Mouse (Mus musculus) liver, embryonic 13.5 days (tissue): ENCODE data around the gene Cldn4. TPM values are rescaled to one million over a fixed set of nuclear protein-coding genes. Genes with fewer than 3 reads are reported as not detected.

ENCODE experiments used
- ATAC-seq: fragments of 200-750 bp; cut with Nextera tagmentation; 2 replicates; pipeline ENCODE4 v1.8.0; 2017; ENCODE audit warnings: low read depth, mild to moderate bottlenecking, moderate number of reproducible peaks, moderate library complexity
- DNase-seq: peaks from one replicate; pipeline ENCODE4 v3.0.0; 2022
- H3K27ac ChIP-seq: fragments of 300-500 bp; sonication (generic); 2 replicates; pipeline ENCODE4 v1.5.1; 2015; ENCODE audit warnings: moderate library complexity, mild to moderate bottlenecking, inconsistent platforms
- H3K27me3 ChIP-seq: fragments of 300-500 bp; sonication (generic); 2 replicates; pipeline ENCODE4 v1.6.1; 2015; ENCODE audit warnings: mild to moderate bottlenecking, inconsistent platforms
- H3K36me3 ChIP-seq: fragments of 300-500 bp; sonication (generic); 2 replicates; pipeline ENCODE4 v1.6.1; 2015; ENCODE audit warnings: mild to moderate bottlenecking, inconsistent platforms
- H3K4me1 ChIP-seq: fragments of 300-500 bp; sonication (generic); replicated peaks from 2 replicates; pipeline ENCODE4 v1.6.1; 2015; ENCODE audit warnings: inconsistent platforms
- H3K4me2 ChIP-seq: fragments of 300-500 bp; sonication (generic); 2 replicates; pipeline ENCODE4 v1.6.1; 2015; ENCODE audit warnings: inconsistent platforms, mild to moderate bottlenecking, moderate library complexity
- H3K4me3 ChIP-seq: fragments of 300-500 bp; sonication (generic); replicated peaks from 2 replicates; pipeline ENCODE4 v1.5.1; 2015; ENCODE audit warnings: mild to moderate bottlenecking, inconsistent platforms
- H3K9ac ChIP-seq: fragments of 300-500 bp; sonication (generic); 2 replicates; pipeline ENCODE4 v1.6.1; 2015; ENCODE audit warnings: mild to moderate bottlenecking, inconsistent platforms
- H3K9me3 ChIP-seq: fragments of 300-500 bp; sonication (generic); replicated peaks from 2 replicates; pipeline ENCODE4 v1.6.1; 2016; ENCODE audit warnings: inconsistent platforms
- WGBS: fragments of 180-500 bp; shearing (Covaris S2); methylation state at CpG from one replicate; pipeline ENCODE4 v1.1.7; 2015; ENCODE audit not compliant: insufficient replicate concordance; 5-methylcytosine and 5-hydroxymethylcytosine counted together
- polyA plus RNA-seq: library from polyadenylated mRNA; unstranded; fragments of >200 nt; fragmentation: Nextera tagmentation; extraction: Ambion mirVana; gene quantifications from 2 replicates; pipeline ENCODE4 v1.2.1, GENCODE M21; 2015

Cldn4 gene
- 0.15 and 0.32 TPM in 2 replicates for polyA plus RNA-seq

DNA sequence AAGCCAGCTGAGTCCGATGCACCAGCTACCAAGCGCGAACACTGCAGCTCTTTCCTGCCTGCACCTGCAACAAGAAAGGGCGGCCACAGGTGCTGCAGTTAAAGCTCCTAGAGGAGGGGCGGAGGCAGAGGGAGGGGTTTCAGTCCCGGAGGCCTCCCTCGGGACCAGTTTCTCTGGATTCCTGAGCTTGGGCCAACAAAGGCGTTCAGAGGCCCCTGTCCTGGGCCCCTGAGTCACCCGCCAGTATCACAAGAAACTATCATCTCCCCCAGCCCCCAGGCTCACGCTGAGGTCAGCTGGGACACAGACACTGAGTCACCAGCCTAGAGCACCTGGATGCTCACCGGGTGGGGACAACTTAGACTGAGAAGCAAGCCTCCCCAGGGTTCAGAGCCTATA, at the start of gene Cldn4:
TSS of gene Cldn4 (minus strand) at position 78 of the 399 bp plus-strand sequence.
- no peak within 1 kb of the TSS for H3K4me3 ChIP-seq
- peaks cover 41% of the 10 kb centered on the region for H3K4me1 ChIP-seq
- DNase-seq = no peak
- H3K4me2 ChIP-seq = no peak within 1 kb of the TSS
- H3K36me3 ChIP-seq = no peaks in the 10 kb centered on the region
- 45% methylated on average over 11 of the region's 11 CpGs for WGBS
- H3K9me3 ChIP-seq = no peaks in the 10 kb centered on the region
- no peak for ATAC-seq
- H3K27me3 ChIP-seq = peaks cover 20% of the 10 kb centered on the region
- H3K27ac ChIP-seq = no peak within 1 kb of the TSS
- H3K9ac ChIP-seq = no peak within 1 kb of the TSS

GRCm38 (mm10) chr5:134992566-134992965, 45.8 kb upstream of the Cldn4 start:
- no peaks in the 10 kb centered on the region for H3K4me1 ChIP-seq
- H3K4me3 ChIP-seq = no peak overlapping the region
- ATAC-seq = no peak
- H3K27me3 ChIP-seq = peaks cover 32% of the 10 kb centered on the region
- H3K9me3 ChIP-seq = no peaks in the 10 kb centered on the region
- no peaks in the 10 kb centered on the region for H3K36me3 ChIP-seq
- no peak for DNase-seq
- WGBS = 70% methylated on average over 5 of the region's 5 CpGs
- H3K27ac ChIP-seq = no peak overlapping the region
- H3K9ac ChIP-seq = no peak overlapping the region
- H3K4me2 ChIP-seq = no peak overlapping the region

DNA sequence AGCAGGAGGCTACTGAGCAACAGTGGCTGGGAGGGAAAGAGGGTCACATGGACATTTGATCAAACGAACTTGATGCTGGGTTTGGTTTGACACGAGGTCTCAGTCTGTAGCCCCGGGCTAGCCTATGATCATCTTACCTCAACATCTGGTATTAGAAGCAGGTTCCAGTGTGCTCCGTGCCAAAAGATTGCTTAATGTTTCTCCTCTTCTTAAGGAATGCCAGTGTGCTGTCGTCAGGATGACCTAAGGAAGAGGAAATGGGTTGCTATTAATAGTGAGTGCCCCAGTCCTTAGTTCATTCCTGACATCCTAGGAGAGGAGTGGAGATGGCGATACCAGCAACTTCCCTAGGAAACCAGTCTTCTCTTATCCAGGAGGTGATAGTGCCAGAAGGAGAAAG, 43.0 kb upstream of the Cldn4 start:
- peaks cover 23% of the 10 kb centered on the region for H3K4me1 ChIP-seq
- H3K9ac ChIP-seq = no peak overlapping the region
- ATAC-seq = no peak
- no peak overlapping the region for H3K4me3 ChIP-seq
- DNase-seq = no peak
- WGBS = 31% methylated on average over 6 of the region's 6 CpGs
- H3K36me3 ChIP-seq = no peaks in the 10 kb centered on the region
- peaks cover 61% of the 10 kb centered on the region for H3K27me3 ChIP-seq
- H3K9me3 ChIP-seq = no peaks in the 10 kb centered on the region
- no peak overlapping the region for H3K27ac ChIP-seq
- no peak overlapping the region for H3K4me2 ChIP-seq

- no peak overlapping the region for H3K4me2 ChIP-seq
- ATAC-seq = no peak
- H3K27ac ChIP-seq = no peak overlapping the region
- WGBS = 41% methylated on average over 11 of the region's 11 CpGs
- H3K4me1 ChIP-seq = peaks cover 23% of the 10 kb centered on the region
- peaks cover 66% of the 10 kb centered on the region for H3K27me3 ChIP-seq
- no peak overlapping the region for H3K4me3 ChIP-seq
- H3K9me3 ChIP-seq = no peaks in the 10 kb centered on the region
- no peak for DNase-seq
- no peaks in the 10 kb centered on the region for H3K36me3 ChIP-seq
- no peak overlapping the region for H3K9ac ChIP-seq
Observed at GRCm38 (mm10) chr5:134989166-134989565, 42.4 kb upstream of the Cldn4 start.

DNA sequence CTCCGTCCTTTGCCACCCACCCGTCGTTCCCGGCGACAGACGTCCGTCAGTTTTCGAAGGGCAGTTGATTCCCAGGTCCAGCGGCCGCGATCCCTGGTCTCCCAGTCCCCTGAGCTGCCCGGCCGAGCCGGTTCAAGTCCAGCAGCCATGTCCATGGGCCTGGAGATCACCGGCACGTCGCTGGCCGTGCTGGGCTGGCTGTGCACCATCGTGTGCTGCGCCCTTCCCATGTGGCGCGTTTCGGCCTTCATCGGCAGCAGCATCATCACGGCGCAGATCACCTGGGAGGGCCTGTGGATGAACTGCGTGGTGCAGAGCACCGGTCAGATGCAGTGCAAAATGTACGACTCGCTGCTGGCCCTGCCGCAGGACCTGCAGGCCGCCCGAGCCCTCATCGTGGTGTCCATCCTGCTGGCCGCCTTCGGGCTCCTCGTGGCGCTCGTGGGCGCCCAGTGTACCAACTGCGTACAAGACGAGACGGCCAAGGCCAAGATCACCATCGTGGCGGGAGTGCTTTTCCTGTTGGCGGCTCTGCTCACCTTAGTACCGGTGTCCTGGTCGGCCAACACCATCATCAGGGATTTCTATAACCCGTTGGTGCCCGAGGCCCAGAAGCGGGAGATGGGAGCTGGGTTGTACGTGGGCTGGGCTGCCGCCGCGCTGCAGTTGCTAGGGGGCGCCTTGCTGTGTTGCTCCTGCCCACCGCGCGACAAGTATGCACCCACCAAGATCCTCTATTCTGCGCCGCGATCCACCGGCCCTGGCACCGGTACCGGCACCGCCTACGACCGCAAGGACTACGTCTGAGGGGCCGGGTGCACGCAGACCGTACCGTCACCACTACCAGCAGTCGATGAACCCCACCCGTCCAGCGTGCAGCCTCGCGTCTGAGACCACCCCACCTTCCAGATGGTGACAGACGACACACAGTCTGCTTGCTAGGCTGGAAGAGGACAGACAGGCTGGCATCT, 39.8 kb upstream of the Cldn4 start:
- Histone ChIP-seq H3K9me3 (no peaks in the 10 kb centered on the region), H3K4me1 (peaks cover 24% of the 10 kb centered on the region), H3K27me3 (peaks cover 73% of the 10 kb centered on the region), H3K4me2 (peak overlapping the region; percentile 51), H3K27ac (no peak overlapping the region), H3K4me3 (peak overlapping the region; percentile 31), H3K36me3 (no peaks in the 10 kb centered on the region), H3K9ac (peak overlapping the region; percentile 29; the same call in 1 of the 2 replicates)
- 8% methylated on average over 79 of the region's 79 CpGs for WGBS
- DNase-seq (no peak), ATAC-seq (no peak)

DNA sequence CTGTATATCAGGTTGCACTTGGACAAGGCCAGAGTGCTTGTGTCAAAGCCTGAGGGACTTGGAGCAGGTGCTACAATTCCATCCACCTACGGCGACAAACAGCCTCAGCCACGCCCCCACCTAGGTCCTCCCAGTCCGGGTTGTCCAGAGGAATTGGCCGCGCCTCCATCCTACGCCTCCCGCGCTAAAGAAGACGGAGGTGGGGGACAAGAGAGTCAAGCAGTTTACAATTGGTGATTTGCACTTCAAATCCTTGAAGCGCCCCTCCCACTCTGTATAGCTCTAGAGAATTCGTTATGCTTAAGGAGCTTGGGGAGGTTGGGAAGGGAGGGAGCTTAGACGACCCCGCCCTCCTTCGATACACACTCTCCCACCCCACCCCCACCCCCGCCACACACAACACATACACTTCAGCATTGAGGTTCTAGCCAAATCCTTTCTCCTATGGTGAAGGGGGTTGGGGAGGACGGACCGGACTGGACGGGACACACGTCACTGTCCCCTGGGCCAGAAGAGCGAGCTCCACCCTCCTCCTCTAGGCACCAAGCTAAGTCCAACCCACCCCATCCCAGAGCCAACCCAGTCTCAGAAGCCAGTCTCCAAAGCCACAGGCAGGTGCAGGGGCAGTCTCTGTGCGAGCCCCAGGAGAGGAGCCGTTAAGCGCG, 39.0 kb upstream of the Cldn4 start, which contains the start of gene Cldn3:
TSS of gene Cldn3 (plus strand) at position 582 of the 665 bp plus-strand sequence.
- ATAC-seq (peak; percentile 43), DNase-seq (no peak)
- 5% methylated on average over 25 of the region's 25 CpGs for WGBS
- Histone ChIP-seq H3K27me3 (peaks cover 71% of the 10 kb centered on the region), H3K4me3 (peak within 1 kb of the TSS; percentile 31), H3K9ac (peak within 1 kb of the TSS; percentile 29; the same call in 1 of the 2 replicates), H3K9me3 (no peaks in the 10 kb centered on the region), H3K4me1 (peaks cover 32% of the 10 kb centered on the region), H3K4me2 (peak within 1 kb of the TSS; percentile 51), H3K36me3 (no peaks in the 10 kb centered on the region), H3K27ac (no peak within 1 kb of the TSS)

- H3K4me1 ChIP-seq = peaks cover 40% of the 10 kb centered on the region
- no peaks in the 10 kb centered on the region for H3K9me3 ChIP-seq
- H3K36me3 ChIP-seq = no peaks in the 10 kb centered on the region
- no peak overlapping the region for H3K4me2 ChIP-seq
- peaks cover 52% of the 10 kb centered on the region for H3K27me3 ChIP-seq
- ATAC-seq (no peak), DNase-seq (no peak)
- H3K9ac ChIP-seq = no peak overlapping the region
- WGBS = 37% methylated on average over 3 of the region's 3 CpGs
- H3K27ac ChIP-seq = no peak overlapping the region
- no peak overlapping the region for H3K4me3 ChIP-seq
Observed at GRCm38 (mm10) chr5:134983771-134984170, 37.0 kb upstream of the Cldn4 start.

DNA sequence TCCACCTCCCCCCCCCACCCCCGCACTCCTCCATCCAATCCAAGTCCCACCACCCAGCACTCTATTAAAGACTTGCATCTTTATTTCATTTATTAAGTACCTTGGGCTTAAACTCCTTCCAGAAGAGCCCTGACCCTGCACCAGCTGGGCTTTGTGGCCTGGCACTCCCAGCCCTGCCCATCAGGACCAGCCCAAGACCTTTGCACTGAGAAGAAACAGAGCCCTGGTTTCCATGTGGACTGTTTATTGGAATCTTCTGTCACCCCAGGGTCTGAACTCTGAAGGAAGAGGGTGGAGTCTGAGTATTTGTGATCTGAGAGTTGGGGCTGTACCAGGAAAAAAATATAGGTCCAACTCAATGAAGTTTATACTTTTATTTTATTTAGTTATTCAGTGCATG, 36.4 kb upstream of the Cldn4 start:
- ATAC-seq (no peak), DNase-seq (no peak)
- H3K9me3 ChIP-seq = no peaks in the 10 kb centered on the region
- H3K4me2 ChIP-seq = no peak overlapping the region
- peaks cover 46% of the 10 kb centered on the region for H3K27me3 ChIP-seq
- H3K36me3 ChIP-seq = no peaks in the 10 kb centered on the region
- H3K27ac ChIP-seq = no peak overlapping the region
- no peak overlapping the region for H3K9ac ChIP-seq
- peaks cover 41% of the 10 kb centered on the region for H3K4me1 ChIP-seq
- no peak overlapping the region for H3K4me3 ChIP-seq
- 63% methylated on average over 1 of the region's 1 CpGs for WGBS

GRCm38 (mm10) chr5:134981149-134981548, 34.4 kb upstream of the Cldn4 start:
- no peak; the same call in 1 of the 2 replicates for ATAC-seq
- no peak overlapping the region for H3K27ac ChIP-seq
- H3K27me3 ChIP-seq = peaks cover 26% of the 10 kb centered on the region
- DNase-seq = no peak
- H3K4me2 ChIP-seq = peak overlapping the region; percentile 14; the same call in 1 of the 2 replicates
- H3K4me3 ChIP-seq = no peak overlapping the region
- no peaks in the 10 kb centered on the region for H3K36me3 ChIP-seq
- no peak overlapping the region for H3K9ac ChIP-seq
- no peaks in the 10 kb centered on the region for H3K9me3 ChIP-seq
- H3K4me1 ChIP-seq = peaks cover 48% of the 10 kb centered on the region
- WGBS = 37% methylated on average over 10 of the region's 10 CpGs

DNA sequence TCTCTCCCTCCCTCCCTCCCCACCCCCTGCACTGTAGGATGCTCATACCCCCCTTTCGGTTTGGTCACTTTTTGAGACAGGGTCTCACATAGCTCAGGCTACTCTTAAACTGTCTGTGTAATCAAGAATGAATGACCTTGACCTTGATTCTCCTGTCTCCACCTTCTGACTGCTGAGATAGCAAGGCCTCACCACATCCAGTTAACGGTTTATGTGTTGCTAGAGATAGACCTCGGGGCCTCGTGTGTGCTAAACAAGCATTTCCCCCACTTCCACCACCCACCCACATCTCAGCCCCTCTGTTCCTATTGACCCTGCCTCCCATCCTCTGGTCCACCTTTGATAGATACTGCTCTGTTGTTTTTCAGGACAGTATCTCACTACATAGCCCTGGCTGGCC, 31.1 kb upstream of the Cldn4 start:
- no peak overlapping the region for H3K4me3 ChIP-seq
- ATAC-seq = no peak
- no peak overlapping the region for H3K4me2 ChIP-seq
- H3K9ac ChIP-seq = no peak overlapping the region
- 26% methylated on average over 4 of the region's 4 CpGs for WGBS
- DNase-seq = no peak
- H3K36me3 ChIP-seq = no peaks in the 10 kb centered on the region
- H3K27ac ChIP-seq = no peak overlapping the region
- H3K9me3 ChIP-seq = no peaks in the 10 kb centered on the region
- H3K4me1 ChIP-seq = peaks cover 67% of the 10 kb centered on the region
- no peaks in the 10 kb centered on the region for H3K27me3 ChIP-seq

GRCm38 (mm10) chr5:134976577-134977250, 30.0 kb upstream of the Cldn4 start:
- H3K4me1 ChIP-seq = peaks cover 73% of the 10 kb centered on the region

More at GRCm38 (mm10) chr5:134976577-134977250, 30.0 kb upstream of the Cldn4 start:
- ATAC-seq (peak; percentile 32; the same call in 1 of the 2 replicates), DNase-seq (no peak)
- Histone ChIP-seq H3K9ac (0 out of 2 replicates have a peak overlapping the region, but pooled peaks have one; percentile 1), H3K4me3 (no peak overlapping the region), H3K27me3 (no peaks in the 10 kb centered on the region), H3K4me2 (peak overlapping the region; percentile 42), H3K9me3 (no peaks in the 10 kb centered on the region), H3K36me3 (no peaks in the 10 kb centered on the region), H3K27ac (peak overlapping the region; percentile 56)
- 29% methylated on average over 14 of the region's 14 CpGs for WGBS
